Mouse (Mus musculus) CH12.LX (cell line): ENCODE measurements around the gene Gm42417. TPM values are rescaled to one million over a fixed set of nuclear protein-coding genes. Genes with fewer than 3 reads are reported as not detected.

Experiments
- DNase-seq: peaks from one replicate; pipeline ENCODE4 v3.0.0-alpha.2; 2013; ENCODE audit errors: extremely low read depth
- H3K27ac ChIP-seq: 2 replicates; pipeline ENCODE4 v1.5.1; 2012; ENCODE audit warnings: low read depth, mild to moderate bottlenecking, control low read depth, moderate library complexity; ENCODE audit not compliant: insufficient read depth
- H3K27me3 ChIP-seq: replicated peaks from 2 replicates; pipeline ENCODE3; 2012; ENCODE audit warnings: inconsistent platforms
- H3K36me3 ChIP-seq, 2 experiments: replicated peaks in 1 of 2; 2 replicates each; pipeline versions ENCODE3 to v1.6.1; 2012; ENCODE audit warnings: inconsistent platforms in 1 of 2, low read length in 1 of 2, mild to moderate bottlenecking in 1 of 2, mixed read lengths in 1 of 2, moderate library complexity in 1 of 2; ENCODE audit not compliant: control insufficient read depth in 1 of 2, insufficient read depth in 1 of 2
- H3K4me1 ChIP-seq, 2 experiments: 2 replicates each; pipeline ENCODE4 v1.6.1; 2012; ENCODE audit warnings: inconsistent platforms in 1 of 2, moderate library complexity in 1 of 2; ENCODE audit not compliant: insufficient read depth in 2 of 2, control insufficient read depth in 1 of 2
- H3K4me2 ChIP-seq: 2 replicates; pipeline ENCODE4 v1.6.1; 2012; ENCODE audit warnings: low read depth, mild to moderate bottlenecking, control low read depth; ENCODE audit not compliant: poor library complexity, insufficient read depth, severe bottlenecking
- H3K4me3 ChIP-seq, 3 experiments: fragments of 150-350 bp in 1 of 3; sonication (generic) in 1 of 3; replicated peaks in 1 of 3; 2 replicates each; pipeline versions ENCODE3 to v1.5.1; 2011 to 2012; ENCODE audit warnings: low read depth in 2 of 3, low read length in 2 of 3, mild to moderate bottlenecking in 2 of 3, moderate library complexity in 2 of 3, control low read depth in 1 of 3, improper control_type of control experiment in 1 of 3, inconsistent platforms in 1 of 3, mixed read lengths in 1 of 3; ENCODE audit not compliant: poor library complexity in 1 of 3
- H3K79me2 ChIP-seq: replicated peaks from 2 replicates; pipeline ENCODE4 v1.6.1; 2012; ENCODE audit warnings: mild to moderate bottlenecking, moderate library complexity; ENCODE audit not compliant: control insufficient read depth, poor library complexity, insufficient read depth, severe bottlenecking; ENCODE audit errors: extremely low read depth
- H3K9ac ChIP-seq: 2 replicates; pipeline ENCODE4 v1.6.1; 2012; ENCODE audit warnings: low read depth, mild to moderate bottlenecking, control low read depth, moderate library complexity; ENCODE audit not compliant: insufficient read depth
- H3K9me3 ChIP-seq: replicated peaks from 2 replicates; pipeline ENCODE3; 2012; ENCODE audit warnings: low read length, inconsistent platforms, mixed read lengths
- BHLHE40 ChIP-seq: IDR thresholded peaks from 2 replicates; pipeline ENCODE4 v1.6.1; 2011; ENCODE audit warnings: mild to moderate bottlenecking, low read depth, low read length, improper control_type of control experiment
- CTCF ChIP-seq, 2 experiments: IDR thresholded peaks in 1 of 2; conservative IDR thresholded peaks in 1 of 2; 2 replicates each; pipeline ENCODE4 v1.5.1; 2011 to 2012; ENCODE audit warnings: low read depth in 2 of 2, low read length in 2 of 2, improper control_type of control experiment in 1 of 2, inconsistent platforms in 1 of 2, mild to moderate bottlenecking in 1 of 2, moderate library complexity in 1 of 2
- E2F4 ChIP-seq: IDR thresholded peaks from 2 replicates; pipeline ENCODE4 v1.6.1; 2011; ENCODE audit warnings: low read depth, low read length, improper control_type of control experiment; ENCODE audit not compliant: insufficient replicate concordance
- ELF1 ChIP-seq: IDR thresholded peaks from 2 replicates; pipeline ENCODE4 v1.6.1; 2014; ENCODE audit warnings: low read depth, mild to moderate bottlenecking, inconsistent platforms, low read length, improper control_type of control experiment
- EP300 ChIP-seq: IDR thresholded peaks from 2 replicates; pipeline ENCODE4 v1.6.1; 2011; ENCODE audit warnings: low read length, improper control_type of control experiment
- ETS1 ChIP-seq: conservative IDR thresholded peaks from 2 replicates; pipeline ENCODE4 v1.6.1; 2012; ENCODE audit warnings: low read depth, mild to moderate bottlenecking, inconsistent platforms, low read length, improper control_type of control experiment, moderate library complexity
- GABPA ChIP-seq: IDR thresholded peaks from 2 replicates; pipeline ENCODE4 v1.6.1; 2012; ENCODE audit warnings: low read depth, low read length, improper control_type of control experiment, inconsistent platforms; ENCODE audit not compliant: insufficient replicate concordance
- IRF4 ChIP-seq: IDR thresholded peaks from 2 replicates; pipeline ENCODE4 v1.6.1; 2014; ENCODE audit warnings: low read depth, mild to moderate bottlenecking, inconsistent platforms, low read length, improper control_type of control experiment
- JUN ChIP-seq: IDR thresholded peaks from 2 replicates; pipeline ENCODE4 v1.6.1; 2011; ENCODE audit warnings: low read depth, mild to moderate bottlenecking, low read length, improper control_type of control experiment, moderate library complexity; ENCODE audit not compliant: insufficient read depth
- KAT2A ChIP-seq: IDR thresholded peaks from 2 replicates; pipeline ENCODE4 v1.6.1; 2012; ENCODE audit warnings: low read length, improper control_type of control experiment, inconsistent platforms; ENCODE audit not compliant: insufficient replicate concordance
- MAZ ChIP-seq: IDR thresholded peaks from 2 replicates; pipeline ENCODE4 v1.6.1; 2012; ENCODE audit warnings: low read depth, mild to moderate bottlenecking, inconsistent platforms, low read length, improper control_type of control experiment, moderate library complexity
- MYC ChIP-seq: IDR thresholded peaks from 2 replicates; pipeline ENCODE4 v1.6.1; 2011; ENCODE audit warnings: low read depth, mild to moderate bottlenecking, improper control_type of control experiment, low read length
- NELFE ChIP-seq: IDR thresholded peaks from 2 replicates; pipeline ENCODE4 v1.6.1; 2011; ENCODE audit warnings: low read depth, low read length, improper control_type of control experiment
- NRF1 ChIP-seq: IDR thresholded peaks from 2 replicates; pipeline ENCODE4 v1.6.1; 2014; ENCODE audit warnings: low read depth, mild to moderate bottlenecking, inconsistent platforms, low read length, improper control_type of control experiment, moderate library complexity
- POLR2AphosphoS2 ChIP-seq: IDR thresholded peaks from 2 replicates; pipeline ENCODE4 v1.6.1; 2011; ENCODE audit warnings: low read depth, low read length, improper control_type of control experiment
- RCOR1 ChIP-seq: conservative IDR thresholded peaks from 2 replicates; pipeline ENCODE4 v1.6.1; 2012; ENCODE audit warnings: low read depth, mild to moderate bottlenecking, inconsistent platforms, low read length, improper control_type of control experiment
- SIN3A ChIP-seq: IDR thresholded peaks from 2 replicates; pipeline ENCODE4 v1.6.1; 2012; ENCODE audit warnings: low read length, improper control_type of control experiment, inconsistent platforms
- SMC3 ChIP-seq: IDR thresholded peaks from 2 replicates; pipeline ENCODE4 v1.6.1; 2011; ENCODE audit warnings: low read depth, low read length, improper control_type of control experiment
- USF1 ChIP-seq: IDR thresholded peaks from 2 replicates; pipeline ENCODE4 v1.6.1; 2014; ENCODE audit warnings: low read depth, mild to moderate bottlenecking, inconsistent platforms, low read length, improper control_type of control experiment
- ZMIZ1 ChIP-seq: IDR thresholded peaks from 2 replicates; pipeline ENCODE4 v1.6.1; 2012; ENCODE audit warnings: low read depth, mild to moderate bottlenecking, inconsistent platforms, low read length, improper control_type of control experiment
- ZNF384 ChIP-seq: IDR thresholded peaks from 2 replicates; pipeline ENCODE4 v1.6.1; 2012; ENCODE audit warnings: low read depth, low read length, improper control_type of control experiment, inconsistent platforms
- dilution Hi-C: fragments of 300-500 bp; cut with MboI; formaldehyde crosslinking; loops from 2 replicates; pipeline ENCODE4 v1.14.3; 2020; ENCODE audit warnings: low sequenced_read_pairs; ENCODE audit not compliant: extremely low pct_unique_long_range_greater_than_20kb, extremely low pct_ligation_motif_present
- in situ Hi-C: fragments of 300-500 bp; cut with MboI; formaldehyde crosslinking; loops from 3 replicates; pipeline ENCODE4 v1.14.3; 2019; ENCODE audit warnings: low sequenced_read_pairs, low pct_ligation_motif_present, low pct_unique_long_range_greater_than_20kb, mixed read lengths
- polyA plus RNA-seq: library from polyadenylated mRNA; unstranded; fragments of >175 nt; gene quantifications from 2 replicates; pipeline ENCODE4 v1.2.1, GENCODE M21; 2012; ENCODE audit warnings: low read depth; ENCODE audit not compliant: insufficient read length
- total RNA-seq, 2 experiments: library from RNA; depleted of rRNA; stranded (reverse); fragments of 300-350 nt in 1 of 2; fragments of >200 nt in 1 of 2; gene quantifications; 2 replicates each; pipeline ENCODE4 v1.2.3; 2012 to 2014

The Gm42417 gene
- total and polyA plus RNA-seq, 3 experiments = 0.08 to 3.9 TPM; not detected in 1

DNA sequence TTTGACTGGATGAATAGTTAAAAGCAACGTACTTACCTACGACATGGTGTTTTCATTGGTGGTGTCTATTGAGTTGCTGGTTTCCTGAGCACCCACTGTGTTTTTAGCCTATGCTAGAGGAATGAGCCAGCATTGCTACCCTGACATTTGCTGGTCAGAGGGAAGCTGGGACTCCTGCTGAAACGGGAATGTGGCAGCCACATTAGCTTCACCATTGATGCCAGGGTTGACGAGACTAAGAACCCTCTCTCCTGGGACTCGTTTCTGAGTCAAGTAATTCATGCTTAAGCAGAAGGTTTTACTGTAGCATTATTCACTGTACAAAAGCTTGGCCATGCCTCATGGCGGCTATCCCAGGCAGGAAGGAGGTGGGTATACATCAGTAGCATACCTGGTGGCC lies 49.6 kb downstream of the Gm42417 start:
- Histone ChIP-seq H3K36me3 (peaks cover 0 to 14% of the 10 kb centered on the region in 2 experiments), H3K27ac (no peak overlapping the region), H3K4me1 (no peaks in the 10 kb centered on the region), H3K4me3 (no peak overlapping the region), H3K79me2 (no peaks in the 10 kb centered on the region), H3K27me3 (no peaks in the 10 kb centered on the region), H3K9me3 (no peaks in the 10 kb centered on the region), H3K9ac (no peak overlapping the region), H3K4me2 (no peak overlapping the region)
- in situ Hi-C loops = no loop called here
- dilution Hi-C loops = no loop called here
- TF ChIP-seq EP300 (no peak), NRF1 (no peak), ETS1 (no peak), RCOR1 (no peak), GABPA (no peak), CTCF (conservative IDR thresholded peaks at IDR 0.05 in 1 of 2, IDR thresholded peaks at IDR 0.05 in 1 of 2; ENCODE audit: low read depth in 2 of 2, low read length in 2 of 2) (no peak), IRF4 (no peak), ZMIZ1 (no peak), USF1 (no peak), KAT2A (no peak), BHLHE40 (no peak), ZNF384 (no peak), MAZ (no peak), SMC3 (no peak), MYC (no peak), ELF1 (no peak), POLR2AphosphoS2 (no peak)
- no peak for DNase-seq

DNA sequence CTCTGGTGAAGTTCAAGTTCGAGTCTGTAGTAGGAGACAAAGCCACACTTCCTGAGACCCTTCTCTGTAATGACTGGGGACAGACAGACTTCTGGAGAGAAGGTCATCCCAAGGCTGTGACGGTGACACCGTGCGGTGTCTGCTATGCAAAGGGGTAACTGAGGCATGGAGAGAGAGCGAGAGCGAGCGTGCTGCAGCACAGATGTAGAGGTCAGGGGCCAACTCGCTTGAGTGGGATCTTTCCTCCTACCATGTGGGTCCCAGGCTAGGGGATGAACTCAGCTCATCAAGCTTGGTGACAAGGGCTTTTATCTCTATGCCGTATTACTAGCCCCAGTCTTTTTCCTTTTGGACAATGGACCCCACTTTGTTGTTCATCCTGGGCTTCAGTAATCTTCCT lies 52.1 kb downstream of the Gm42417 start:
- in situ Hi-C loops = no loop called here

More for the DNA sequence above, 52.1 kb downstream of the Gm42417 start:
- H3K27me3 ChIP-seq = no peaks in the 10 kb centered on the region
- DNase-seq = no peak
- no peak overlapping the region for H3K4me2 ChIP-seq
- no peak overlapping the region for H3K27ac ChIP-seq
- H3K36me3 ChIP-seq = peaks cover 0 to 18% of the 10 kb centered on the region in 2 experiments
- no peaks in the 10 kb centered on the region for H3K4me1 ChIP-seq
- no peak overlapping the region for H3K4me3 ChIP-seq
- no peak overlapping the region for H3K9ac ChIP-seq
- no peaks in the 10 kb centered on the region for H3K9me3 ChIP-seq
- dilution Hi-C loops = no loop called here
- TF ChIP-seq E2F4 = no peak
- TF ChIP-seq KAT2A = no peak
- TF ChIP-seq CTCF (conservative IDR thresholded peaks at IDR 0.05 in 1 of 2, IDR thresholded peaks at IDR 0.05 in 1 of 2; ENCODE audit: low read depth in 2 of 2, low read length in 2 of 2) = no peak
- no peak for TF ChIP-seq SIN3A
- no peak for TF ChIP-seq NRF1
- no peak for TF ChIP-seq NELFE
- no peak for TF ChIP-seq JUN
- no peak for TF ChIP-seq POLR2AphosphoS2
- H3K79me2 ChIP-seq = no peaks in the 10 kb centered on the region
